Mouse (Mus musculus) hindbrain, embryonic 11.5 days (tissue): Measurements from ENCODE around the gene Slc4a3. TPM values are rescaled to one million over a fixed set of nuclear protein-coding genes. Genes with fewer than 3 reads are reported as not detected.

Experiments
- ATAC-seq: fragments of 200-750 bp; cut with Nextera tagmentation; 2 replicates; pipeline ENCODE4 v1.8.0; 2017; ENCODE audit warnings: mild to moderate bottlenecking, moderate TSS enrichment, moderate library complexity; ENCODE audit not compliant: low FRiP score
- DNase-seq: peaks from one replicate; pipeline ENCODE4 v3.0.0-alpha.2; 2015; ENCODE audit warnings: low spot score
- H3K27ac ChIP-seq: fragments of 300-500 bp; sonication (generic); 2 replicates; pipeline ENCODE4 v1.5.1; 2014; ENCODE audit warnings: mild to moderate bottlenecking, low read depth, low read length
- H3K27me3 ChIP-seq: fragments of 300-500 bp; sonication (generic); 2 replicates; pipeline ENCODE4 v1.6.1; 2014; ENCODE audit warnings: mild to moderate bottlenecking, low read length, moderate library complexity, mixed read lengths; ENCODE audit not compliant: control insufficient read depth, insufficient read depth
- H3K36me3 ChIP-seq: fragments of 300-500 bp; sonication (generic); 2 replicates; pipeline ENCODE4 v1.6.1; 2014; ENCODE audit warnings: mild to moderate bottlenecking, low read length, moderate library complexity, mixed read lengths; ENCODE audit not compliant: control insufficient read depth, insufficient read depth
- H3K4me1 ChIP-seq: fragments of 300-500 bp; sonication (generic); replicated peaks from 2 replicates; pipeline ENCODE4 v1.6.1; 2014; ENCODE audit warnings: low read length, mixed read lengths; ENCODE audit not compliant: control insufficient read depth, insufficient read depth
- H3K4me2 ChIP-seq: fragments of 300-500 bp; sonication (generic); replicated peaks from 2 replicates; pipeline ENCODE4 v1.6.1; 2014; ENCODE audit warnings: mild to moderate bottlenecking, low read depth, low read length
- H3K4me3 ChIP-seq: fragments of 300-500 bp; sonication (generic); 2 replicates; pipeline ENCODE4 v1.5.1; 2014; ENCODE audit warnings: low read depth, low read length
- H3K9ac ChIP-seq: fragments of 300-500 bp; sonication (generic); 2 replicates; pipeline ENCODE4 v1.6.1; 2014; ENCODE audit warnings: low read depth, low read length
- H3K9me3 ChIP-seq: fragments of 300-500 bp; sonication (generic); 2 replicates; pipeline ENCODE4 v1.6.1; 2016; ENCODE audit warnings: low read length; ENCODE audit not compliant: control insufficient read depth
- WGBS: fragments of 180-500 bp; shearing (Covaris S2); extraction: QIAGEN DNeasy Blood & Tissue Kit; methylation state at CpG from one replicate; pipeline ENCODE4 v1.1.7; 2014; 5-methylcytosine and 5-hydroxymethylcytosine counted together
- polyA plus RNA-seq: library from polyadenylated mRNA; unstranded; fragments of >200 nt; fragmentation: Nextera tagmentation; extraction: Ambion mirVana; gene quantifications from 2 replicates; pipeline ENCODE4 v1.2.1, GENCODE M21; 2014

Gene Slc4a3
- polyA plus RNA-seq, 1 experiment from 2014 or later: 9.2 TPM

DNA sequence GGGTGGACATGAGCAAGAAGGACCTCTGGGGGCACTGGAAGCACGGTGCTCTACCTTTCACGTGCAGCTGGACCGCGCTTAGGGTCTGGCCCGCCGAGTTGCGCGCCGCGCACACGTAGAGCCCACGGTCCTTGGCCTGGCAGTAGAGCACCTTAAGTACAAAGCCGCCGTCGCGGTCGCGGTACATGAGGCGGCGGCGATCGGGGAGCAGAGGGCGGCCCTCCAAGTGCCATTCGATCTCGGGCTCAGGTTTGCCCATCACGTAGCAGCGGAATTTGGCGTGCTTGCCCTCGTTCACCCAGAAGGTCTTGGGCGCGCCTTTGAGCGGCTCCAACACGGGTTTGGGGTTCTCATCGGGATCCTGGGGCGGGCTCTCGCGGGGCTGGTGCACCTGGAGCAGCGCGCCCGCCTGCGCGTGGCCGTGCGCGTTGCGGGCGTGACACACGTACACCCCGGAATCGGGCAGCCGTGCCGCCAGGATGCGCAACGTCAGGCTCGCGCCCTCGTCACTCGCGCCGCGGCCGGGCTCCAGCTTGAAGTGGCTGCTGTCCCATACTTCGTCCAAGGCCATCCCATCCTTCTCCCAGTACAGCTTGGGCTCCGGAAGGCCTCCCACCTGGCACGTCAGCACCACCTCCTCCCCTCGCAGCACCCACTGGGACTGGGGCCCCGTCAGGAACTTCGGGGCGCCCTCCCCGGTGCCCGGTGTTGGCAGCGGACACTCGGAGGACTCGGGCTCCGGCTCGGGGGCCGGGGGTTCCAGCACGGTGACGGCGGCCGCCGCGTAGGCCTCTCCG, 40.7 kb upstream of the Slc4a3 start:
- under 1% methylated on average over 81 of the region's 84 CpGs for WGBS
- Histone ChIP-seq H3K4me2 (peak overlapping the region; percentile 95), H3K4me3 (peak overlapping the region; percentile 82), H3K9ac (peak overlapping the region; percentile 83), H3K36me3 (no peaks in the 10 kb centered on the region), H3K27ac (peak overlapping the region; percentile 76), H3K27me3 (peaks cover 13% of the 10 kb centered on the region), H3K9me3 (no peaks in the 10 kb centered on the region), H3K4me1 (0 out of 2 replicates have a peak, but pooled peaks cover 4% of the 10 kb centered on the region)
- DNase-seq (peak; percentile 72), ATAC-seq (peak; percentile 63)

DNA sequence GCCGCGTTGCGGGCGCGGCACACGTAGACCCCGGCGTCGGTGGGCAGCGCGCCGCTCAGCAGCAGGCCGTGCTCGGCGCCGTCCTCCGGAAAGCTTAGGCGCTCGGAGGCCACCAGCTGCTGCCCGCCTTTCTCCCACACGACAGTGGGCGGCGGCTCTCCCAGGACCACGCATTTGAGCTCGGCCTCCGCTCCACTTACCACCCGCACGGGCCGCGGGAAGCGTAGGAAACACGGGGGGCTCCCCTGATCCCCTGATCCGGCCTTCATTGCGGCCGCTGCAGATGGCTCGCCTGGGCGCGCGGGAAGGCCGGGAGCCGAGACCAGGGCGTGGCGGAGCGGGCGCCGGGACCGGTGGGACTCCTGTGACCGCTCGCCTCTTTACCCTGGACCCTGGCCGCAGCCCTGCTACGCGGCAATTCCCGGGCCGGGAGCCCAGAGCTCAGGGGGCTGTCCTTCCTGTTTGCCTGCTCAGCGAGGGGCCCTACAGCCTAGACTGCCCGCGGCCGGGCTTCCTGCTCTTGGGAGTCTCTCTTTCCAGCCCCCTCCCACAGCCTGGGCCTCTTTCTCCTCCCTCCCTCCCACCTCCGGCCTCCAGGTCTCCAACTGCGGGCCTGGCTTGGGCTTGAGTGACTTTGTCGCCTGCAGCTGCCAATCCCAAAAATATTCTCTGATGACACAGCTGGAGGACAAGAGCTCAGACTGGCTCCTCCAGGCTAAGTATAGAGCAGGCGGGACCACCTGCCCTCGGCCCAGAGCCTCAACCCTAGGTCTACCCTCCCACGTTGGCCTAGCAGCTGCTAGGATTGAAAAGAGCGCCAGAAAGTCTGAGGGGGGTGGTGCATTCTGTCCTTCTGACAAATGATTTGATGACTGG, 39.9 kb upstream of the Slc4a3 start, which contains the start of gene Obsl1:
Gene Obsl1, minus strand, starts transcription at position 497 of the 876 bp plus-strand sequence.
- Histone ChIP-seq H3K36me3 (no peaks in the 10 kb centered on the region), H3K4me3 (peak within 1 kb of the TSS; percentile 82), H3K27ac (peak within 1 kb of the TSS; percentile 76), H3K9ac (peak within 1 kb of the TSS; percentile 83), H3K4me1 (0 out of 2 replicates have a peak, but pooled peaks cover 4% of the 10 kb centered on the region), H3K9me3 (no peaks in the 10 kb centered on the region), H3K4me2 (peak within 1 kb of the TSS; percentile 95), H3K27me3 (peaks cover 13% of the 10 kb centered on the region)
- peak; percentile 83 for ATAC-seq
- under 1% methylated on average over 63 of the region's 65 CpGs for WGBS
- DNase-seq: peak; percentile 77

DNA sequence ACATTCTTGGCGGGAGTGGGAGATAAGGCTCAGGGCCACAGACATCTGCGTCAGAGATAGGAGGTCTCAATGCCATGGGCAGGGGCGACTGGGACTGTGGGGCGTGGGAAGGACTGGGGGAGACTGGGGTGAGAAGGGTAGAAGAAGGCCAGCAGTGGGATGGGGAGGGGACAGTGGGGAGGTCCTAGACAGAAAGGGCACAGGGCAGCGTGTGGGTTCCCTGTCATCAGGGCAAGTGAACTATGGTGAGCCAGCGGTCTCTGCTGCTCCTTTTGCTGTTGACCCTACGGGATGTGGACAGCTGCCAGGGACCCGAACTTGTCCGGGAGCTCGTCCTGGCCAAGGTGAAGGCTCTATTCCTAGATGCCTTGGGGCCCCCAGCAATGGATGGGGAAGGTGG, 39.1 kb upstream of the Slc4a3 start, which contains the start of gene Inha:
Gene Inha, plus strand, starts transcription at position 72 of the 400 bp plus-strand sequence.
- no peaks in the 10 kb centered on the region for H3K9me3 ChIP-seq
- H3K4me3 ChIP-seq: peak within 1 kb of the TSS; percentile 82
- H3K4me1 ChIP-seq: 0 out of 2 replicates have a peak, but pooled peaks cover 4% of the 10 kb centered on the region
- H3K27ac ChIP-seq: peak within 1 kb of the TSS; percentile 76
- peak within 1 kb of the TSS; percentile 95 for H3K4me2 ChIP-seq
- H3K36me3 ChIP-seq: no peaks in the 10 kb centered on the region
- peak within 1 kb of the TSS; percentile 83 for H3K9ac ChIP-seq
- WGBS: 66% methylated on average over 10 of the region's 10 CpGs
- peaks cover 13% of the 10 kb centered on the region for H3K27me3 ChIP-seq
- DNase-seq: no peak
- ATAC-seq: no peak

DNA sequence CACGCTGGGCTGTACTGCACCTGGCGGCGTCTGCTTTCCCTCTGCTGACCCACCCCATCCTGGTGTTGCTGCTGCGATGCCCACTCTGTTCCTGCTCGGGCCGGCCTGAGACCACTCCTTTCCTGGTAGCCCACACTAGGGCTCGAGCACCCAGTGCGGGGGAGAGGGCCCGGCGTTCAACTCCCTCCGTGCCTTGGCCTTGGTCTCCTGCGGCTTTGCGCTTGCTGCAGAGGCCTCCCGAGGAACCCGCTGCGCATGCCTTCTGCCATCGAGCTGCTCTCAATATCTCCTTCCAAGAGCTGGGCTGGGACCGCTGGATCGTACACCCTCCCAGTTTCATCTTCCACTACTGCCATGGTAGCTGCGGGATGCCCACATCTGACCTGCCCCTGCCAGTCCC, 36.5 kb upstream of the Slc4a3 start:
- Histone ChIP-seq H3K36me3 (no peaks in the 10 kb centered on the region), H3K27ac (no peak overlapping the region), H3K4me2 (no peak overlapping the region), H3K9me3 (no peaks in the 10 kb centered on the region), H3K9ac (no peak overlapping the region), H3K4me3 (no peak overlapping the region), H3K4me1 (0 out of 2 replicates have a peak, but pooled peaks cover 4% of the 10 kb centered on the region), H3K27me3 (peaks cover 10% of the 10 kb centered on the region)
- no peak for ATAC-seq
- WGBS: 40% methylated on average over 20 of the region's 20 CpGs
- DNase-seq: no peak

DNA sequence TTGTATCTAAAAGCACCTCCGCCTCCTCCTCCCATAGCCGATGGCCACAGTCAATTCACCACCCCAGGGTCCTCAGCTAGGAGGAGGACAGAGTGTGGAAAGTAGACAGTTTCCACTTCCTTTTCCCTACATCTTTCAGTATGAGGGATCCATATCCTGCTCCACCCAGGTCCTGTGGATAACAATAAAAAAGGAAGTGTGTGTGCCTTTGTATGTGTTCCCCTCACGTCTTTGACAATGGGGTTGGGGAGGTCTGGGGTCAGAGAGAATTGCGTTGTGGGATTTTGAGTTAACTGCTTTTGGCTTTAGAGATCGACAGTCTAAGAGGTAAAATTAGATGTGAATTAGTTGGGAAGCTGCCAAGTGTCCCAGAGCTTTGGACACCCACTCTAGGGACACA, 35.9 kb upstream of the Slc4a3 start:
- Histone ChIP-seq H3K27ac (no peak overlapping the region), H3K9ac (no peak overlapping the region), H3K27me3 (peaks cover 7% of the 10 kb centered on the region), H3K36me3 (no peaks in the 10 kb centered on the region), H3K4me2 (no peak overlapping the region), H3K4me3 (no peak overlapping the region), H3K9me3 (no peaks in the 10 kb centered on the region), H3K4me1 (0 out of 2 replicates have a peak, but pooled peaks cover 2% of the 10 kb centered on the region)
- WGBS: 83% methylated on average over 5 of the region's 5 CpGs
- ATAC-seq (no peak), DNase-seq (no peak)

DNA sequence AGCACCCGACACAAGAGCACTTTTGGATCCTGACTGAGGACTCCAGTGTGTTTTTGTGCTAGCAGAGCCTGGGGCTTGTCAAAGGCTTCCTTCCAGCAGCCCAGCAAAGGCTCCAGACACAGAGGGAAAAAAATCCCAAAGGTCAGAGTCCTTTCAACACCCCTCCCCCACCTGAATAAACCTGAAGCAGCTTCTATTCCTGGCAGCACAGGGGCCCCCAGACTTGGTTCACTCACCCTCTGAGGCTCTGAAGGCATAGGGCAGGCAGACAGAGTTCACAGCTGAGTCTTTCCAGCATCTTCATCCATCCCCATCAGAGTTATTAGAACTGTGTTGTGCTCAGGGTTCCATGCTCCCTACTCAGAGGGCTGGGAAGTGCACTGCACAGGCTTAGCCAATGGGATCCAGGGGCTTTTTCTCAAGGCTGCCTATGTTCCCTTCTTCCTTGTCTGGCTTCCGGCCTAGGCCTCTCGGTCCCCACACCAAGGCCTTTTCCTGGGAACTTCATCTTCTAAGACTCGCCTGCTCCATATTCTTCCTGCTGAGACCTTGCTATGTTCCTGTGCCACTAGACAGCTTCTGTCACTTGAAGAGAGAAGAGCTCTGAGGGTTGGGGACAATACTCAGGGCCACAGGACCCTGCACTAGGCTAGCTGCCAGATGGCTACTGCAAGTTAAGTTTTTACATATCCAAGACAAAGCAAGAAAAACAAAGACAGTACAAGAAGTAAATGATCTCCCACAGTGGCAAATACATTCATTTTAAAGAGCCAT, 34.4 kb upstream of the Slc4a3 start:
- Histone ChIP-seq H3K9ac (no peak overlapping the region), H3K36me3 (no peaks in the 10 kb centered on the region), H3K27me3 (peaks cover 6% of the 10 kb centered on the region; the same call in 1 of the 2 replicates), H3K4me2 (no peak overlapping the region), H3K4me1 (no peaks in the 10 kb centered on the region), H3K9me3 (no peaks in the 10 kb centered on the region), H3K4me3 (no peak overlapping the region), H3K27ac (no peak overlapping the region)
- ATAC-seq (no peak), DNase-seq (no peak)
- WGBS: 56% methylated on average over 4 of the region's 4 CpGs

DNA sequence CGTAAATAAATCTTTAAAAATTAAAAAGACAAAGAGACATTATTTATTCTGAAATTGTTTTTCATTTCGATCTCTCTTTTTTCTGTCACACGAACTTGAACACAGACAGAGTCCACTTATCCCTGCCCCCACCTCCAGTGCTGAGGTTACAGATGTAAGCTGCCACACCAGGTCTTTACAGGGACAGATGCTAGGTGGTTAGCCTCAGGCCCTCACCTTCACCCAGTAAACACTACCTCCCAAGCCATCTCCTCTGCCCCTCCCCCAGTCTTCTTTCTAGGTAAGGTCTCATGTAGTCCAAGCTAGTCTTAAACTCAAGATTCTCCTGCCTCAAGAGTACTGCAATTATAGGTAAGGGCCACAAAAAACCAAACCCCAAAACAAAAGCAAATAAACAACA, 33.5 kb upstream of the Slc4a3 start:
- Histone ChIP-seq H3K4me3 (no peak overlapping the region), H3K27ac (no peak overlapping the region), H3K27me3 (peaks cover 6% of the 10 kb centered on the region; the same call in 1 of the 2 replicates), H3K9me3 (no peaks in the 10 kb centered on the region), H3K9ac (no peak overlapping the region), H3K36me3 (no peaks in the 10 kb centered on the region), H3K4me1 (no peaks in the 10 kb centered on the region), H3K4me2 (no peak overlapping the region)
- no peak for ATAC-seq
- DNase-seq: no peak
- WGBS: 90% methylated on average over 3 of the region's 3 CpGs

DNA sequence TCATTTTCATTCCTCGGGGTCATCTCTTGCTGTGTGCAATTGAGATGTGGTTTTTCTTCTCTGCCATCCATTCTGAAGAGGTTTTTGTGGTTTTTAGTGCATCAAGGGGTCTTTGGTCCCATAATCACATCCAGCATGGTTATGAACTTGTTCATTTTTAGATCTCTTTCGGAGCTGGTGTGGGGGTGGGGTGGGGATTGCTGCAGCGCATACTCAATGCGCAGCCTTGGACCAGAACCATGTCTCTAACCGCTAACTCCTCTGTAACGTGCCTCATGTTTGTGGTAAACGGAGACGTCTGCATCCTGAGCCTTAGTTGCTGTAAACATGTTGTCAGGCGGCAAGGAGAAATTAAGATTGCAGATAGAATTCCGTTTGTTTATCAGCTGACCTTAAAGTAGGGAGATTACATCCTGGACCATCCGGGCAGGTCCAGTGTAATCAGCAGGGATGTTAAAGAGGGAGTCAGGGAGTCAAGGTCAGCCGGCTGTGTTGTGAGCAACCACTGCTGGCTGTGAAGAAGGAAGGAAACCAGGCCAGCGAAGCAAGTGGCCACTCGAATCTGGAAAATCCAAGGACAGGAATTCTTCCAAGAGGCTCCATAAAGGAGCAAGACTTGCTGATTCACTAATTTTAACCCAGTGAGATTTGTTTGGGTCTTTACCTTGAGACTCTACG, 29.2 kb upstream of the Slc4a3 start:
- H3K4me2 ChIP-seq: no peak overlapping the region
- H3K9me3 ChIP-seq: no peaks in the 10 kb centered on the region
- H3K36me3 ChIP-seq: no peaks in the 10 kb centered on the region
- H3K27ac ChIP-seq: no peak overlapping the region
- no peak overlapping the region for H3K4me3 ChIP-seq
- no peaks in the 10 kb centered on the region for H3K27me3 ChIP-seq
- H3K9ac ChIP-seq: no peak overlapping the region
- DNase-seq: no peak
- ATAC-seq: no peak
- 84% methylated on average over 15 of the region's 15 CpGs for WGBS
- no peaks in the 10 kb centered on the region for H3K4me1 ChIP-seq
